Mouse (Mus musculus): Measurements from ENCODE around the gene Blmh.

GRCm38 (mm10) chr11:76982415-76982814, 57.8 kb downstream of the Blmh start:
- TF ChIP-seq MAX (IDR thresholded peaks at IDR 0.05), result no peak
- TF ChIP-seq CTCF (IDR thresholded peaks at IDR 0.05; ENCODE audit: control insufficient read depth, insufficient read depth, insufficient read length), result no peak
- TF ChIP-seq MYOG (IDR thresholded peaks at IDR 0.05; ENCODE audit: control insufficient read depth, extremely low read depth, insufficient read length), result no peak

Data from C2C12 (cell line).